Mouse (Mus musculus): ENCODE data around the gene Pabpc1l.

- no peak for TF ChIP-seq POLR2A (IDR thresholded peaks at IDR 0.05; ENCODE audit: insufficient read depth, low read length)
- no peak for TF ChIP-seq EP300 (IDR thresholded peaks at IDR 0.05; ENCODE audit: insufficient read depth, low read depth, low read length)
These were observed 13.3 kb downstream of the Pabpc1l start for GRCm38 (mm10) chr2:164038407-164039028.

All from ES-Bruce4 (cell line).